Mouse (Mus musculus): ENCODE data around the gene Snrpc. TPM values are rescaled to one million over a fixed set of nuclear protein-coding genes. Genes with fewer than 3 reads are reported as not detected.

The Snrpc gene
- polyA plus RNA-seq, 1 experiment: 49.4 TPM

- no peak for TF ChIP-seq POLR2A (IDR thresholded peaks at IDR 0.05; ENCODE audit: borderline replicate concordance, control insufficient read depth, low read depth, low read length)
- TF ChIP-seq CTCF (IDR thresholded peaks at IDR 0.05; ENCODE audit: control insufficient read depth, insufficient read depth, low read length): no peak
- Histone ChIP-seq H3K4me3 (replicated peaks; ENCODE audit: control insufficient read depth, low read depth, low read length) (no peak overlapping the region), H3K4me1 (ENCODE audit: control insufficient read depth, insufficient read depth, low read length) (peaks cover 12% of the 10 kb centered on the region), H3K27ac (ENCODE audit: control insufficient read depth, insufficient read depth, low read depth, low read length, poor library complexity) (no peak overlapping the region)
- 31% methylated on average over 11 of the region's 11 CpGs for WGBS
Observed at GRCm38 (mm10) chr17:27797341-27797872, 40.5 kb upstream of the Snrpc start.

- WGBS: 13% methylated on average over 16 of the region's 16 CpGs
- peaks cover 12% of the 10 kb centered on the region for H3K4me1 ChIP-seq (ENCODE audit: control insufficient read depth, insufficient read depth, low read length)
- TF ChIP-seq POLR2A (IDR thresholded peaks at IDR 0.05; ENCODE audit: borderline replicate concordance, control insufficient read depth, low read depth, low read length): no peak
- no peak for TF ChIP-seq CTCF (IDR thresholded peaks at IDR 0.05; ENCODE audit: control insufficient read depth, insufficient read depth, low read length)
- H3K27ac ChIP-seq (ENCODE audit: control insufficient read depth, insufficient read depth, low read depth, low read length, poor library complexity): no peak overlapping the region
- no peak overlapping the region for H3K4me3 ChIP-seq (replicated peaks; ENCODE audit: control insufficient read depth, low read depth, low read length)
Observed at GRCm38 (mm10) chr17:27799771-27800584, 38.0 kb upstream of the Snrpc start.

GRCm38 (mm10) chr17:27800710-27801648, 37.0 kb upstream of the Snrpc start:
- no peak overlapping the region for H3K27ac ChIP-seq (ENCODE audit: control insufficient read depth, insufficient read depth, low read depth, low read length, poor library complexity)

GRCm38 (mm10) chr17:27803752-27804151, 34.2 kb upstream of the Snrpc start:
- 77% methylated on average over 4 of the region's 4 CpGs for WGBS
- Histone ChIP-seq H3K4me1 (ENCODE audit: control insufficient read depth, insufficient read depth, low read length) (peaks cover 9% of the 10 kb centered on the region; the same call in 1 of the 2 replicates), H3K4me3 (replicated peaks; ENCODE audit: control insufficient read depth, low read depth, low read length) (no peak overlapping the region), H3K27ac (ENCODE audit: control insufficient read depth, insufficient read depth, low read depth, low read length, poor library complexity) (no peak overlapping the region)
- TF ChIP-seq POLR2A (IDR thresholded peaks at IDR 0.05; ENCODE audit: borderline replicate concordance, control insufficient read depth, low read depth, low read length) (no peak), CTCF (IDR thresholded peaks at IDR 0.05; ENCODE audit: control insufficient read depth, insufficient read depth, low read length) (no peak)

More at GRCm38 (mm10) chr17:27800710-27801648, 37.0 kb upstream of the Snrpc start:
- Histone ChIP-seq H3K4me1 (ENCODE audit: control insufficient read depth, insufficient read depth, low read length) (peaks cover 12% of the 10 kb centered on the region), H3K4me3 (replicated peaks; ENCODE audit: control insufficient read depth, low read depth, low read length) (no peak overlapping the region)
- 49% methylated on average over 9 of the region's 9 CpGs for WGBS
- no peak for TF ChIP-seq CTCF (IDR thresholded peaks at IDR 0.05; ENCODE audit: control insufficient read depth, insufficient read depth, low read length)
- TF ChIP-seq POLR2A (IDR thresholded peaks at IDR 0.05; ENCODE audit: borderline replicate concordance, control insufficient read depth, low read depth, low read length): no peak

GRCm38 (mm10) chr17:27804156-27804690, 33.7 kb upstream of the Snrpc start:
- Histone ChIP-seq H3K4me3 (replicated peaks; ENCODE audit: control insufficient read depth, low read depth, low read length) (no peak overlapping the region), H3K27ac (ENCODE audit: control insufficient read depth, insufficient read depth, low read depth, low read length, poor library complexity) (no peak overlapping the region), H3K4me1 (ENCODE audit: control insufficient read depth, insufficient read depth, low read length) (peaks cover 9% of the 10 kb centered on the region; the same call in 1 of the 2 replicates)
- no peak for TF ChIP-seq POLR2A (IDR thresholded peaks at IDR 0.05; ENCODE audit: borderline replicate concordance, control insufficient read depth, low read depth, low read length)
- no peak for TF ChIP-seq CTCF (IDR thresholded peaks at IDR 0.05; ENCODE audit: control insufficient read depth, insufficient read depth, low read length)
- WGBS: 84% methylated on average over 7 of the region's 7 CpGs

GRCm38 (mm10) chr17:27804803-27805770, 32.9 kb upstream of the Snrpc start:
- TF ChIP-seq POLR2A (IDR thresholded peaks at IDR 0.05; ENCODE audit: borderline replicate concordance, control insufficient read depth, low read depth, low read length) (no peak), CTCF (IDR thresholded peaks at IDR 0.05; ENCODE audit: control insufficient read depth, insufficient read depth, low read length) (no peak)
- Histone ChIP-seq H3K4me1 (ENCODE audit: control insufficient read depth, insufficient read depth, low read length) (peaks cover 6% of the 10 kb centered on the region; the same call in 1 of the 2 replicates), H3K27ac (ENCODE audit: control insufficient read depth, insufficient read depth, low read depth, low read length, poor library complexity) (no peak overlapping the region), H3K4me3 (replicated peaks; ENCODE audit: control insufficient read depth, low read depth, low read length) (no peak overlapping the region)
- WGBS: 70% methylated on average over 10 of the region's 10 CpGs

GRCm38 (mm10) chr17:27807542-27808078, 30.3 kb upstream of the Snrpc start:
- TF ChIP-seq POLR2A (IDR thresholded peaks at IDR 0.05; ENCODE audit: borderline replicate concordance, control insufficient read depth, low read depth, low read length): no peak
- TF ChIP-seq CTCF (IDR thresholded peaks at IDR 0.05; ENCODE audit: control insufficient read depth, insufficient read depth, low read length): no peak
- Histone ChIP-seq H3K4me3 (replicated peaks; ENCODE audit: control insufficient read depth, low read depth, low read length) (no peak overlapping the region), H3K27ac (ENCODE audit: control insufficient read depth, insufficient read depth, low read depth, low read length, poor library complexity) (no peak overlapping the region), H3K4me1 (ENCODE audit: control insufficient read depth, insufficient read depth, low read length) (peaks cover 1% of the 10 kb centered on the region)
- WGBS: 44% methylated on average over 2 of the region's 2 CpGs
